Mouse (Mus musculus): ENCODE results near the gene Fsip1.

Gene Fsip1

GRCm38 (mm10) chr2:118248966-118249365, 7.8 kb downstream of the Fsip1 start:
- DNase-seq, result no peak

GRCm38 (mm10) chr2:118248016-118248415, 8.8 kb downstream of the Fsip1 start:
- no peak for DNase-seq

- peak; percentile 20 for DNase-seq
Measured at GRCm38 (mm10) chr2:118245914-118246313, 10.9 kb downstream of the Fsip1 start.

- DNase-seq, result no peak
Measured at GRCm38 (mm10) chr2:118236196-118236595, 20.6 kb downstream of the Fsip1 start.

GRCm38 (mm10) chr2:118235614-118236013, 21.2 kb downstream of the Fsip1 start:
- DNase-seq, result no peak

- no peak for DNase-seq
Measured at GRCm38 (mm10) chr2:118230544-118230943, 26.2 kb downstream of the Fsip1 start.

- DNase-seq, result no peak
Measured at GRCm38 (mm10) chr2:118228486-118229079, 28.2 kb downstream of the Fsip1 start.

GRCm38 (mm10) chr2:118225316-118226041, 31.3 kb downstream of the Fsip1 start:
- DNase-seq, result no peak

GRCm38 (mm10) chr2:118217993-118218595, 38.7 kb downstream of the Fsip1 start:
- DNase-seq, result no peak

- no peak for DNase-seq
Measured at GRCm38 (mm10) chr2:118209712-118210111, 47.1 kb downstream of the Fsip1 start.

- no peak for DNase-seq
Measured at GRCm38 (mm10) chr2:118208651-118209050, 48.1 kb downstream of the Fsip1 start.

- DNase-seq, result no peak
Measured at GRCm38 (mm10) chr2:118205991-118206585, 50.7 kb downstream of the Fsip1 start.

GRCm38 (mm10) chr2:118204646-118205045, 52.1 kb downstream of the Fsip1 start:
- DNase-seq, result no peak

- peak; percentile 25 for DNase-seq
Measured at GRCm38 (mm10) chr2:118203739-118204461, 52.9 kb downstream of the Fsip1 start.

GRCm38 (mm10) chr2:118202934-118203333, 53.8 kb downstream of the Fsip1 start:
- DNase-seq, result no peak

GRCm38 (mm10) chr2:118201983-118202382, 54.8 kb downstream of the Fsip1 start:
- DNase-seq, result no peak

GRCm38 (mm10) chr2:118199867-118200266, 56.9 kb downstream of the Fsip1 start:
- peak; percentile 39 for DNase-seq

- DNase-seq, result no peak
Measured at GRCm38 (mm10) chr2:118196966-118197365, 59.8 kb downstream of the Fsip1 start.

GRCm38 (mm10) chr2:118182136-118182535, 74.6 kb downstream of the Fsip1 start:
- no peak for DNase-seq

- DNase-seq, result no peak
Measured at GRCm38 (mm10) chr2:118179873-118180585, 76.7 kb downstream of the Fsip1 start.

GRCm38 (mm10) chr2:118179472-118179871, 77.3 kb downstream of the Fsip1 start:
- no peak for DNase-seq

Data from cerebellum, adult 11-12 months (tissue).